Mouse (Mus musculus) gastrocnemius, adult 8-10 months (tissue): Measurements from ENCODE around the gene Klhl10. TPM values are rescaled to one million over a fixed set of nuclear protein-coding genes. Genes with fewer than 3 reads are reported as not detected.

Experiments
- microRNA-seq: library from miRNA; unstranded; fragments of <30 nt; microRNA quantifications from one replicate; pipeline ENCODE4 v1.2.0, GENCODE M21; 2022
- total RNA-seq, 4 experiments: library from RNA; stranded (reverse); gene quantifications; 2 replicates each; pipeline ENCODE4 v1.2.4; 2022

The Klhl10 gene
- total RNA-seq, 4 experiments from 2014 or later, result 0.13 to 0.39 (median 0.33) TPM

Small RNAs within 50 kb of the gene (microRNA-seq; reads per million reads assigned to microRNA genes)
- gene Gm27374, result not detected
- gene Mir7116, result not detected

Other genes with a start within 250 kb of the Klhl10 start
- not detected for gene Krt9, start 248.7 kb upstream of the Klhl10 start, total RNA-seq
- gene Krt14, start 234.4 kb upstream of the Klhl10 start, total RNA-seq, result not detected
- not detected for gene Krt16, start 193.0 kb upstream of the Klhl10 start, total RNA-seq
- gene Krt17, start 180.9 kb upstream of the Klhl10 start, total RNA-seq, result not detected
- gene Krt42, start 172.0 kb upstream of the Klhl10 start, total RNA-seq, result not detected
- 1,000 to 10,000 TPM; 1,612 to 1,857 (median 1,692) TPM for gene Eif1, start 122.0 kb upstream of the Klhl10 start, total RNA-seq
- not detected for gene Gast, start 107.5 kb upstream of the Klhl10 start, total RNA-seq
- gene Hap1, start 85.8 kb upstream of the Klhl10 start, total RNA-seq, result under 1 TPM in 2 of 4 experiments, not detected in 2; 0.16 TPM
- 10 to 100 TPM; 52.8 to 86.6 (median 56.6) TPM for gene Jup, start 44.2 kb upstream of the Klhl10 start, total RNA-seq
- 1 to 10 TPM; 1.5 to 3.5 (median 2.3) TPM for gene P3h4, start 27.1 kb upstream of the Klhl10 start, total RNA-seq
- 1 to 10 TPM; 1.1 to 3.3 (median 2.9) TPM for gene Fkbp10, start 26.2 kb upstream of the Klhl10 start, total RNA-seq
- 1 to 10 TPM; 6.2 to 8.4 (median 7.7) TPM for gene Nt5c3b, start 109 bp upstream of the Klhl10 start, total RNA-seq
- gene Klhl11, start 30.8 kb downstream of the Klhl10 start, total RNA-seq, result 1 to 10 TPM; 2.6 to 4.1 (median 3.0) TPM
- 1 to 10 TPM; 6.9 to 8.5 (median 8.0) TPM for gene Acly, start 86.1 kb downstream of the Klhl10 start, total RNA-seq
- under 1 TPM; 0.09 to 0.51 (median 0.24) TPM for gene Ttc25, start 103.7 kb downstream of the Klhl10 start, total RNA-seq
- 1 to 10 TPM; 2.3 to 5.5 (median 4.2) TPM for gene Cnp, start 133.0 kb downstream of the Klhl10 start, total RNA-seq
- 10 to 100 TPM; 18.1 to 18.9 (median 18.6) TPM for gene Nkiras2, start 177.3 kb downstream of the Klhl10 start, total RNA-seq
- gene Dnajc7, start 178.3 kb downstream of the Klhl10 start, total RNA-seq, result 100 to 1,000 TPM in 2 of 4 experiments, 10 to 100 TPM in 2; 79.4 to 106 (median 95.5) TPM